Mouse (Mus musculus): Measurements from ENCODE around the gene Mcts1.

DNA sequence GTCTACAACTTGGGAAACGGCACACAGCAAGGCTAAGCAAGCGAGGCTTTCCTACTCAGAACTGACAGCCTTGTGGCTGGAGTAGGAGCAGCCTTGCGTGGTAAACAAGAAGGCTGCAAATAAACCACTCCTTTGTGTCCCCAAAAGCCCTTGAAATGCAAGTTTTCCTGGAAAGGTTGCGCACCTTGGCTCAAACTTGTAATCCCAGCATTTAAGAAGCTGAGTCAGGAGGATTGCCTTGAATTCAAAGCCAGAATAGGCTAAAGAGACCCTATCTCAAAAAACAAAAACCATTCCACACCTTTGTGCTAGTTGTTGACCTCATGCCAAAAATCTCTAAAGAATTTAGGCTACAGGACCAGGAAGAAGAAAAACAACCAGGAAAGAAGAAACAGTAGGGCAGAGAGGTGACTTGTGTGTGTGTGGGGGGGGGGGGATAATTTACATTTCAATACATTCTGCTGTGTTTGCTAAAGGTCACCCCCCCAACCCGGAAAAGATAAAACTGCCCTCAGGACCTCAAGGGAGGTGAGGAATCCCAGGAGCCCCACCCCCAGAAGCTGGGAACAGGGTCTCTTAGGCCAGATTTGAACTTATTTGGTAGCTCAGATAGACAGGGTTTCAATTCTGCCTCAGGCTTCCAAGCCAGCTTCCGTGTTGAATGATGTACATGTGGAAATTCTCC is 33.7 kb upstream of the Mcts1 start:
- TF ChIP-seq CTCF (IDR thresholded peaks at IDR 0.05; ENCODE audit: low read depth, low read length) (no peak), POLR2AphosphoS5 (IDR thresholded peaks at IDR 0.05; ENCODE audit: insufficient replicate concordance, low read depth, low read length) (no peak)
